Mouse (Mus musculus) urinary bladder, postnatal 36 days (tissue): ENCODE results near the gene Gm10234.
A peak's percentile ranks its signal among the peaks of the same experiment; 100 is the strongest.

ENCODE experiments used
- DNase-seq, 2 experiments: peaks; one replicate each; pipeline ENCODE4 v3.0.0; 2022; ENCODE audit warnings: low spot score in 2 of 2, mixed read lengths in 1 of 2

Gene Gm10234

GRCm38 (mm10) chr6:95321812-95322211 is at the start of gene Gm10234:
Gene Gm10234 (plus strand): TSS chr6:95322112.
- no peak for DNase-seq

- DNase-seq: no peak
Measured at GRCm38 (mm10) chr6:95277633-95278032, 44.3 kb upstream of the Gm10234 start.

- no peak for DNase-seq
Measured at GRCm38 (mm10) chr6:95296025-95296424, 25.9 kb upstream of the Gm10234 start.

DNA sequence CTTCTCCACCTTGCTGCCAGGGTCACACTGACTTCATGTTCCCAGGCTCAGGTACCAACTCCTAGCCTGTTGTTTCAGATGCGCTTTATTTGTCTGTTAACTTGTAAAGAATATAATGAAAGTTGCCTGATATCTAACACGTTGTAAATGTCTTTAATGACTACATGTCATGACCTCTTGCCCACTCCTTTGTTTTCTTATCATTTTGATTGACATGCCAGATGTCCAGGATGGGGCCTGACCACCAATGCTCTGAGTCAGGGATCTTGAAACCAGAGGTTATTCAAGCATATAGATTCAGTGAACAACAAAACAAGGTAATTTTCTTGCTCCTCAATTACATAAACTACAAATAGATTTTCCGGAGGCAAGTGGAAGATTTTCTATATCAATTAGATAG is 23.5 kb upstream of the Gm10234 start:
- no peak for DNase-seq

DNA sequence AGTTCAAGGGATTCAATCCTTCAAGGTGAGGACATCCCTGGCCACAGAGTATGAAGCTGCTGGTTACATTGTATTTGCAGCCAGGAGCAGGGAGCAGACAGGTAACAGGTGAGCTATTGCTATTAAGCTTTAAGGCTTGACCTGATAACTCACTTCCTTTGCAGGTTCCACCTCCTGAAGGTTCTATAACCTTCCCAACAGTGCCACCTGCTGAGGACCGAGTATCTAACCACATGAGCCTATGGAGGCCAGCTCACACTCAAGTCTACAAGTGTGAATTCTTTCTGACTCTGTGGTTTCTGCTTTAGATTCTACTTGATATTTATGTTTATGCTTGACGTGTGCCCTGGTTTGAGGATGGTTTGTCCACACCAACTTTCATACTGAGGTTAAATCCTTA is 21.3 kb upstream of the Gm10234 start:
- peak in 1 of 2 experiments; percentile 1 for DNase-seq

DNA sequence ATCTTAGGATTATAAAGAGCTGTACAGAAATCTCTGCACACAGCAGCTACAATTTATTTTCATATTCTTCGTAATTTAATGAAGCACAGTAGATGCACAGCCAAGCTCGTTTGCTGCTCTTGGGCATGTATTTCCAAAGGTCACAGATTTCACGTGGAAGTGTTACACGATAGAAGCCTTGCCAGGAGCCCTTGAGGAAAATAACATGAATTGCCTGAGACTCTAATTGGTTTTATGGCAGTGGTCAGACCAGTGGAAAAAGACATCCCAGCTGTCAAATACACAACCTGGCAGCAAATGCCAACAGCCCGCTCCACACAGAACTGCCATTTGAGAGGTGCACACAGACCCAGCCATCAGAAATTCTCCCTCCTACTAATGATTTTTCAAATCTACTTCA is 9.3 kb downstream of the Gm10234 start:
- DNase-seq: no peak

GRCm38 (mm10) chr6:95334781-95335180 is 12.9 kb downstream of the Gm10234 start:
- no peak for DNase-seq

DNA sequence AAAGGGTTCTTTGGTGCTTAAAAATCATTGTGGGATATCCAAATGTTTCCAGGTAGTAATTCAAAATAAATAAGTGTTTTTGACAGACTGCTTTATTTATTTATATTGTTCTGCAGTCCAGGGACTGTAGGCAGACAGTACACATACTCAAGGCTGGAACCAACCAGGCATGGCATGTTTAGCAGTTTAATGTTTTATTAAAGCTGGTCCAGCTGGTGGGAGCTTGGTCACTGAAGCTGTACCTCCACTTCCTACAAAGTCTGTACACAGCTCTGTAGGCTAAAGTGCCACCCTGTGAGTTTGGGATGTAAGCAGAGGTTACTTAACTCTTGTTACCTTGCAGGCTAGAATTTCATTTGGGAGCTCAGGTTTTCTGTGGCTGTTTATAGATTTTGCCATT is 27.5 kb downstream of the Gm10234 start:
- no peak for DNase-seq

DNA sequence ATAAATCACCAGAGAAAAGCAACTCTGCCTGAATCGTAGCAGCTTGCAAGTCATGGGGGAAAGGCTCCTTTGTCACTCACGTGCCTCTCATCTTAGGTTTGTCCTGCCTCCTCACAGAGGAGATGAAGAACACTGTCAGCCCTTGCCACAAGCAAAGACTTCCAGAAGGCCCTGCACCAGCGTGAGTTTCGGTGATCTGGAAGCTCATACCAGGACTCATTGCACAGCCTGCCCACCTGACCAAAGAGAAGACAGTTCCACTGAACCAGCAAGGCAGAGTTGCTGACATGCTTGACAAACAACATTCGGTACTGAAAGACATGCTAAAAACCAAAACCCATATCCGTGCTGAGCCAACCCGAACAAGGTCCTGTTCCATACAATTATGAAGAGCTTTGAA is 31.1 kb downstream of the Gm10234 start:
- DNase-seq: no peak

DNA sequence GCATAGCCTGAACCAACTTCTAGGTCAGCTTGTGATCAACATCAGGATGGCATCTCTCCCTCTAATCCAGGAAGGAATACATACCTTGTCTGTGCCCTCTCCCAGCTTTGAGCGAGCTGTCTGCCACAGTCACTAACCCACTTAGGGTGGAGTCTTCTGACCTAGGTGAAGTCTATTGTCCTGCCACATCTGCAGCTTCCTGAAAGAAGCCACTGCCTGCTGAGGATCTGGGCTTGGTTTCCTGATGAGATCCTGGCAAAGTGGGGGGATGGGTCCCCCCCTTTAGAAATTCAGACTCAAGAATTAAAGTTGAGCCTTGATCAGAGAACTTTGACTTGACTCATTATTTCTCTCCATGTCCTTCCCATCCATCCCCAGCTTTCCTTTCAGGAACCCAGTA is 32.0 kb downstream of the Gm10234 start:
- DNase-seq: no peak

DNA sequence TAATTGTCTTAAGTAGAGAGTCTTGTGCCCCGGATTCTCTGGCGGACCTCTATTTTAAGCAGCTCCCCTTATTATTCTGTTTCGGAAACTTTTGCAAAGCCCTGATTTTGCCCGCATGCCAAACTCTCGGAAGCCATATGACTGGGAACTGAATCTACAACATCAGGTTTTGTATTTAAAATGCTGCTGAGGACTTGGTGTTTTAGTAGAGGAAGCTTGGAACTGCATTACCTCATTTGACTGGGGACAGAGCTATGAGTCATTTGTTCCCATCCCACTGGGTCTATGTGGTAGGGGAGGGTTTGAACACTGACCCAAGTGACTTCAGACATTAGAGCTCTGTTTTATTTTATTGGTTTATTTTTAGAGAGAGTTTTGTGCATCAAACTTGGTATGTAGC is 38.2 kb downstream of the Gm10234 start:
- no peak for DNase-seq

DNA sequence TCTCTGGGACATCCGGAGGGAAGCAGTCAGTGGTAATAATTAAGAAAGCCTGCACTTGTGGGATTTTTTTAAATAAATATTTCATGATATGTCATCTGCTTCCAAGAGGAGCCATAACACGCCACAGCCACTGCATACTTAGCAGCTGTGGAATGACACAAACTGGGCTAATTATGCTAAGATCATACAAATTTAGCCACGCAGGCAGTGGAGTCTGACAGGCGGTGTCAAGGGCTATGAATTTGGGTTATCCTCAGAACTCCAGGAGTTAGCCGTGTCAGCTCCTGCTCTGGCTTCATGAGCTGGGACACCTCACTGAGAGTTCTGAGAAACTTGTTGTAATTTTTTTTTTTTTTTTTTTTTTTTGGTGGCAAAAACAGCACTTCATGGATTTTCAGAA is 40.8 kb downstream of the Gm10234 start:
- no peak for DNase-seq

DNA sequence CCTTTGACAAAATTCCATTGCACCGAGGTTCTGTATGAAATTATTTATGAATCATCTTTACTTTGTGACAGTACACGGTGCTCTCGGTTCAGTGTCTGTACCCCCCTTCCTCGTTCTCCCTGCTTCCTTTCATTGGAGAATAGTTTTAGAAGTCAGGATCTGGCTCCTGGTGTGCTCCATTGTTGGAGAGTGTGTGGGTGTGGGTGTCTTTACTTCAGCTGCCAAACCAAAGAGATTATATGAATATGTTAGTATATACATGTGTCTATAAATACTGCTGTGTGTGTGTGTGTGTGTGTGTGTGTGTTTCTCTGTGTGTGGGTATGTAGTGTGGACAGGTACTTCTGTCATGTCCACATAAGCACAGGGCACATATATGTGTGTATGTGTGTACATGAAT is 49.9 kb downstream of the Gm10234 start:
- DNase-seq: no peak
